Mouse (Mus musculus) embryo, embryonic 10 days (tissue): ENCODE data around the gene Ppfia4.
A peak's percentile ranks its signal among the peaks of the same experiment; 100 is the strongest.

Source experiments
- DNase-seq: peaks from one replicate; pipeline ENCODE4 v3.0.0-alpha.2; 2015; ENCODE audit warnings: low spot score

Gene Ppfia4

GRCm38 (mm10) chr1:134332770-134333271, at the start of gene Ppfia4:
Gene Ppfia4, minus strand, starts transcription at chr1:134332928.
- no peak for DNase-seq

- DNase-seq, result peak; percentile 50
These were observed 49.3 kb upstream of the Ppfia4 start for GRCm38 (mm10) chr1:134381795-134382625.

DNA sequence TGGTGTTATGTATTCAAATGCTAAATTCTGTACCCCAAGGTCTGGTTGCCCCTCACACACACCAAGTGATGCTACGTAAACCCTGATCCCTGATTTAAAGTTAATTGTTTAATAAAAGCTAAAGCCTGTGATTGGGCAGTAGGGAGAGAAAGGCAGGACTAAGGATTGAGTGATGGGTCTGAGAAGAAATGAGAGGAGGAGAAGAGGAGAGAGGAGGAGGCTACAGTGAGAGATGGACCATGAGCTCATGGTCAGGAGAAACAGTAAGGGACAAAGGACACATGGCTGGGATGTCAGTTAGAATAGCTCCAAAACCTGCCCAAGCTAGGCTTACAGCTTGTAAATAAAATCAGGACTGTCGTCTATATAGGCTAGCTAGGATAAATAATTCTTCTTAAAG, 48.3 kb upstream of the Ppfia4 start:
- DNase-seq, result no peak

DNA sequence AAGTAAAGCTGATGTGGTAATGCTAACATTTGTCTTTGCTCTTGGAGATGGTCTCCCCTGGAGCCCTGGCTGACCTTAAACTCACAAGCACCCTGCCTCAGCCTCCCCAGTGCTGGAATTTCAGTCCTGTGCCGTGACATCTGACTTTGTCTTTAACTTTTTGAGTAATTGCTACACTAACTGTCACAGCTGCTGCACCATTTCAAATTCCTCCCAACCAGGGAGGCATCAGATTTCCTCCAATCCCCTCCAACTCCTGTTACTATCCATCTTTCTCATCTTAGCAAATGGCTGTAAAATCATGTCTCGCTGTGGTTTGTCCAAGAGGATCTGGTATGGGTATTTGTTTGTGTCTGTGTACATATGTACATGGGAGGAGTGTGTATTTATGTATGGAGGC, 41.4 kb upstream of the Ppfia4 start:
- no peak for DNase-seq

DNA sequence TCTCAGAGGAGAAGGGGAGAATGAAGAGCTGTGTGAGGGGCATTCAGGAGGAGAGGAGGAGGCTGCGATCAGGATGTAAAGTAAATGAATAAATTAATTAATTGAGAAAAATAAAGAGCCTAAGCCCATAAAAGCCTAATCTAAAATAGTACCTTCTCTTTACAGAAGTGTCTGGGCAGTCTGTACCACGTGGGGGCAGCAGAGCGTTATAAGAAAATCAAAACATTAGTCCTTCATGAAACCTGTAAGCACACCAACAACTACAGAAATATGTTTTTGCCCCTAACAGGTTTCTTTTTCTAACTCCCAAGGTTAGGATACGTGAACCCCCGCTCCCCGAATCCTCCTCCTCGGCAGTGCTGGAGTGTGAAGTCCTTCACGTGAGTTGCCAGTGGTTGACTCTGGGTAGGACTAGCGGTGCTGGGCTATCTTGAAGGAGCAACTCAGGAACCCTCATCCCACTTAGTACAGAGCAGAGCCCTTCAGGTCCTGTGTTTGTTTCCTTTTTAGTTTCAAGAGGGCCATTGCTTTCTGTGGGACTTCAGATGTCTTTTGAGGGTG, 36.1 kb upstream of the Ppfia4 start:
- DNase-seq, result peak; percentile 66

GRCm38 (mm10) chr1:134365491-134365890, 32.8 kb upstream of the Ppfia4 start:
- DNase-seq, result no peak

DNA sequence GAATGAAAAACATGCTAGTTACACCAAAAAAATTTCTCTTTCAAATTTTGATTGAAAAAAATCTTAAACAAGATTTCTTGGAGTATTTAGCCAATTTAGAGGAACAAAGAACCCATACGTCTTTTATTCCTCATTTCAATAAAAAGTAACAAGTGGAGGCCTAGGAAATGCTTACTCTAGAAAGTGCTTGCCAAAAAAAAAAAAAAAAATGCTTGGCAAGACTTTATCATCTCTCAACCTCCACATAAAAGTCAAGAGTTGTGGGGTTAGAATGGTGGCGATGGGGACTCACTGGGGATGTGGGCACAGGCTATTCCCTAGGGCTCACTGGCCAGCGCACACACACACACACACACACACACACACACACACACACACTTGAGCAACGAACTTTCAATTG, 30.5 kb upstream of the Ppfia4 start:
- DNase-seq, result no peak

GRCm38 (mm10) chr1:134361857-134362212, 29.1 kb upstream of the Ppfia4 start, which contains the start of gene Tmem183a:
Gene Tmem183a, minus strand, starts transcription at chr1:134361979.
- peak; percentile 97 for DNase-seq

- peak; percentile 14 for DNase-seq
These were observed 28.6 kb upstream of the Ppfia4 start for GRCm38 (mm10) chr1:134361195-134361856.

- no peak for DNase-seq
These were observed 27.9 kb upstream of the Ppfia4 start for GRCm38 (mm10) chr1:134360656-134361055.

DNA sequence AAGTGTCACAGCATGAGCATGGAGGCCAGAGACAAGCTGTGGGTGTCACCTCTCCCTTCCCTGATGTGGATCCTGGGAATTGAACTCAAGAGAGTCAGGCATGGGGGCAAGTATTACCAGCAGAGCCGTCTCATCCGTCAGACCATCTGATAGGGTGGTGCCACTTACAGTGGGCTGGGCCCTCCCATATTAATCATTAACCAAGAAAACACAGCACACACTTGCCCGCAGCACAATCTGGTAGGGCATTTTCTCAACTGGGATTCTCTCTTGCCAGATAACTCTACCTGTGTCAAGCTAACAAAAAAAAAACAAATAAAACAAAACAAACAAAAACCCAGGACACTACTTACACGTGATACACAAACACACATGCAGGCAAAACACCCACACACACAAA, 24.7 kb upstream of the Ppfia4 start:
- no peak for DNase-seq

DNA sequence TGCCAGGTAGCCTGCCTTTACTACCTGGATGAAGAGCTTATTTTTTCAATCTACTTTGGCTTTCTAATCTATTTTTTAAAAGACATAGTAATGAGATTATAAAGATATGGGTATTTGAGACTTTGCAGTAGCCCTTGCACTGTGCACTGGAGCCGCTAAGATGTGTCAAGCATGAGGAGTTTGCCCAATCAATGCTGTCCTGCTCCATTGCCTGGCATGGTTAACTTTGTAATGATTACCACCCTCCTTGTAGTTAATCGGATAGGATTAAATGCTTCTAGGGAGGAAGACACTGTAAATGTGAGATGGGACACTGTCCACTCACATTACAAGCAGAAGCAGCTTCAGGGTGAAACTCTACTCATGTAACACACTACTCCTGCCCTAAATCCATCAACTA, 20.6 kb upstream of the Ppfia4 start:
- no peak for DNase-seq

DNA sequence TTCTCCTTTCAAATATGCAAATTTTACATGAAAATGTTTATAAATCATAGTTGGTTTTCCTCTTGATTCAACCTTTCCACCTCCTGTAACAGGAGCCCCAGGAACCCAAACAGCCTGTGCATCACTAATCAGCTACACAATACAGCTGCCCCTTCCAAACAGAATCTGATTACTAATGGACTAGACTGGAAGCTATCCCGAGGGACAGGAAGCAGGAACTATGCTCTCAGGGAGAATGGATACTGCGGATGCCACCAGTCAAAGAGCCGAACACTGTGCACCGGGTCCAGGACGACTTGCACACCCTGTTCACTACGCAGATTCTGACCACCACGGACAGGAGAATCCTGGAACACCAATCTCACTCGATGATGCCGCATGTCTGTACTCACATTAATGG, 15.1 kb upstream of the Ppfia4 start:
- no peak for DNase-seq

DNA sequence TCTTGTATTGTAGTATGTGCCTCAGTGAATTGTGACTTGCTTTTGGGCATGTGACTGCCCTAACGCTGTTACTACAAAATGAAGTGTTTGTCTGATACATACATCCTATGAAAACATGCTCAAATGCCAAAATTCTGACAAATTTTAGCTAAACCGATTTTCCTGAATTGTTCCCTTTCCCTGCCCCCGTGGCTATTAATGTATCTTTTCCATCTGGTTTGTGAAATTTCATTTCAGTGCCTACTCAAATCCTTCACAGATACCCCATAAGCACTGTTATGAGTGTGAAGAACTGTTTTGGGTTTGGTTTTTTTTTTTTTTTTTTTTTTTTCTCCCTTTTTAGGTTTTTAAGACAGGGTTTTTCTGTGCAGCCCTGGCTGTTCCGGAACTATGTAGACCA, 12.3 kb upstream of the Ppfia4 start:
- no peak for DNase-seq

GRCm38 (mm10) chr1:134344005-134344950, 11.6 kb upstream of the Ppfia4 start:
- peak; percentile 93 for DNase-seq

DNA sequence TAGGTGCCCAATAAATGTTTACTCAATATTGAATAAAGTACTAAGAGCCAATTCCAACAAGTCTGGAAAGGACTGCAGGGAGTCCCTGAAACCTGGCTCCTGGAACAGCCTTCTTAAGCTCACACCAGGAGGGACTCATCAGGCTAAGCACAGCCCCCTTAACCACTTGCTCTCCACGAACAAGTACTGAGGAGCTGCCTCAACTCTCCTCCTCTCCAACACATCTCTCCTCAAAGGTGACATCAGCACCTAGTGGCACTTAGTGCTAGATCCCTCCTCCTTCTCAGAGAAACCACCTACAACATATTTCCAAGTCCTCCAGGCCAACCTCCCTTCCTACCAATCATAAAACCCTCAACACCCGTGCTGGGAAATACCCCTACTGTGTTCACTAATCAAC, 10.8 kb upstream of the Ppfia4 start:
- no peak for DNase-seq

DNA sequence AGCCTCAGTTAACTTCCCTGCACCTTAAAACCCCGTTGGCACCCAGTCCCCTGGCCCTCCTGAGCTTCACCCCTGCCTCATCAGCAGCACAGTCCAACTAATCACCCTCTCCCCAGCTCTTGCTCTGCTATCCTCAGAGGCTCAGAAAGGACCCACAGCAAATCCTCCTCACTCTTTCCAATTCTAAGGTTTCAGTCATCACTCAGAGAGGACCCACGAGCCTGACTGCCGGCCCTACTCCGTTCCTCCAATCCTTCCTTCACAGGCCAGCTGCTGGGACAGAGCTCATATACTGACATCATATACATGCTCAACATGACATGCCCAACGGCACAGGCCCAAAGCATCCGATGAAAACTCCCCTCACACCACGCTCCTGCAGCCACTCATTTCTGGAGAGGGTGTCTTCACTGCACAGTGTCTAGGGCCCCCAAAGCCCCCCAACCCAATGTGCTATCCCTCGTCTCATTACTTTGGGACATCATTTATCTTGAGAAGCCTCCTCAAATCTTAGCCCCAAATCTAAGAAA, 10.1 kb upstream of the Ppfia4 start:
- DNase-seq, result no peak

- no peak for DNase-seq
These were observed 9.5 kb upstream of the Ppfia4 start for GRCm38 (mm10) chr1:134342278-134342664.

- DNase-seq, result no peak
These were observed 9.0 kb upstream of the Ppfia4 start for GRCm38 (mm10) chr1:134341641-134342277.

- DNase-seq, result no peak
These were observed 7.3 kb upstream of the Ppfia4 start for GRCm38 (mm10) chr1:134339757-134340619.
